In genomic region chrX:68839548-68840444, GRCm38 (mm10) we compare ENCODE assay signal across 9 mouse cellular contexts. TPM values are rescaled to one million over a fixed set of nuclear protein-coding genes. Genes with fewer than 3 reads are reported as not detected.
DNase-seq lines count a peak whose midpoint lies in the region; ATAC-seq and TF ChIP-seq lines count a peak whose summit lies in the region.
"Had no signal": no experiment of that assay in that cellular context is flagged by ENCODE, and none has a peak within 500 bp of the region (broad histone marks: within the 10 kb centered on the region; RNA-seq: fewer than 3 reads in every experiment).

No protein-coding gene starts in this region.

- WGBS in heart, postnatal 0 days: 21% methylated on average over 5 of the region's 5 CpGs
- WGBS in midbrain, embryonic 12.5 days: 33% methylated on average over 5 of the region's 5 CpGs
- 18% methylated on average over 5 of the region's 5 CpGs for WGBS in thymus, adult 2 months

- H3K9ac ChIP-seq in heart, postnatal 0 days (replicated peaks; ENCODE audit: low read depth, low read length): no peak overlapping the region
- H3K9ac ChIP-seq in CH12.LX (ENCODE audit: insufficient read depth, low read depth): no peak overlapping the region
- H3K9ac ChIP-seq in midbrain, embryonic 12.5 days (replicated peaks): no peak overlapping the region
- H3K9ac ChIP-seq: limb, embryonic 12.5 days had no signal

- TF ChIP-seq POLR2A in CH12.LX (IDR thresholded peaks at IDR 0.05; ENCODE audit: low read depth, low read length): no peak
- TF ChIP-seq POLR2A in thymus, adult 2 months (IDR thresholded peaks at IDR 0.05; ENCODE audit: control insufficient read depth, extremely low read depth, insufficient read depth, low read length, poor library complexity): no peak

- TF ChIP-seq CTCF in heart, postnatal 0 days (IDR thresholded peaks at IDR 0.05; ENCODE audit: low read depth): peak; percentile 52
- TF ChIP-seq CTCF in CH12.LX (conservative IDR thresholded peaks at IDR 0.05 in 1 of 2, IDR thresholded peaks at IDR 0.05 in 1 of 2; ENCODE audit: low read depth in 2 of 2, low read length in 2 of 2): peak in 1 of 2 experiments; percentile 31; a peak in 2 of 4 replicates
- TF ChIP-seq CTCF in thymus, adult 2 months (IDR thresholded peaks at IDR 0.05; ENCODE audit: borderline replicate concordance, control insufficient read depth, extremely low read depth, insufficient read depth, low read length, poor library complexity): no peak

- no peak overlapping the region for H3K4me3 ChIP-seq in heart, postnatal 0 days (ENCODE audit: low read depth, low read length)
- no peak overlapping the region for H3K4me3 ChIP-seq in CH12.LX (replicated peaks in 1 of 3; ENCODE audit: low read depth in 2 of 3, low read length in 2 of 3, poor library complexity in 1 of 3)
- H3K4me3 ChIP-seq in midbrain, embryonic 12.5 days: no peak overlapping the region
- no peak overlapping the region for H3K4me3 ChIP-seq in thymus, adult 2 months (ENCODE audit: control insufficient read depth, insufficient read depth, low read length)
- H3K4me3 ChIP-seq: limb, embryonic 12.5 days had no signal

- no peaks in the 10 kb centered on the region for H3K36me3 ChIP-seq in heart, postnatal 0 days (replicated peaks; ENCODE audit: control insufficient read depth, insufficient read depth, low read length)
- H3K36me3 ChIP-seq in CH12.LX (replicated peaks in 1 of 2; ENCODE audit: control insufficient read depth in 1 of 2, insufficient read depth in 1 of 2, low read length in 1 of 2): no peaks in the 10 kb centered on the region
- no peaks in the 10 kb centered on the region for H3K36me3 ChIP-seq in midbrain, embryonic 12.5 days
- no peaks in the 10 kb centered on the region for H3K36me3 ChIP-seq in thymus, adult 2 months (ENCODE audit: control insufficient read depth, insufficient read depth, low read length)
- H3K36me3 ChIP-seq: limb, embryonic 12.5 days had no signal

- intact Hi-C loops in heart, postnatal 36 days (cut with DNase I): no loop called here

- peak; percentile 49 for TF ChIP-seq RAD21 in CH12.LX (IDR thresholded peaks at IDR 0.05; ENCODE audit: low read depth, low read length)

- no peaks in the 10 kb centered on the region for H3K27me3 ChIP-seq in heart, postnatal 0 days (ENCODE audit: control insufficient read depth, insufficient read depth, low read length)
- H3K27me3 ChIP-seq in CH12.LX (replicated peaks): no peaks in the 10 kb centered on the region
- H3K27me3 ChIP-seq in midbrain, embryonic 12.5 days: no peaks in the 10 kb centered on the region
- H3K27me3 ChIP-seq in thymus, adult 2 months (ENCODE audit: control insufficient read depth, insufficient read depth, low read length): no peaks in the 10 kb centered on the region
- H3K27me3 ChIP-seq: limb, embryonic 12.5 days had no signal

- H3K79me2 ChIP-seq in CH12.LX (replicated peaks; ENCODE audit: control insufficient read depth, extremely low read depth, insufficient read depth, poor library complexity, severe bottlenecking): no peaks in the 10 kb centered on the region

- no peak overlapping the region for H3K4me2 ChIP-seq in heart, postnatal 0 days (ENCODE audit: low read depth, low read length)
- no peak overlapping the region for H3K4me2 ChIP-seq in CH12.LX (ENCODE audit: insufficient read depth, low read depth, poor library complexity, severe bottlenecking)
- H3K4me2 ChIP-seq in midbrain, embryonic 12.5 days (replicated peaks): no peak overlapping the region
- H3K4me2 ChIP-seq: limb, embryonic 12.5 days had no signal

- no peaks in the 10 kb centered on the region for H3K4me1 ChIP-seq in heart, postnatal 0 days (ENCODE audit: control insufficient read depth, insufficient read depth)
- no peaks in the 10 kb centered on the region for H3K4me1 ChIP-seq in CH12.LX (ENCODE audit: control insufficient read depth in 1 of 2, insufficient read depth in 2 of 2)
- H3K4me1 ChIP-seq in midbrain, embryonic 12.5 days: no peaks in the 10 kb centered on the region
- no peaks in the 10 kb centered on the region for H3K4me1 ChIP-seq in thymus, adult 2 months (replicated peaks; ENCODE audit: control insufficient read depth, insufficient read depth, low read length)
- H3K4me1 ChIP-seq: limb, embryonic 12.5 days had no signal

- dilution Hi-C loops in CH12.LX (cut with MboI; ENCODE audit: extremely low pct_ligation_motif_present, extremely low pct_unique_long_range_greater_than_20kb, low sequenced_read_pairs): no loop called here

- TF ChIP-seq EP300 in heart, postnatal 0 days (IDR thresholded peaks at IDR 0.05; ENCODE audit: low read depth): no peak
- no peak for TF ChIP-seq EP300 in CH12.LX (IDR thresholded peaks at IDR 0.05; ENCODE audit: low read length)

- DNase-seq in heart, postnatal 0 days (ENCODE audit: low spot score): no peak
- DNase-seq in heart, postnatal 36 days: no peak
- peak; percentile 17 for DNase-seq in CH12.LX (ENCODE audit: extremely low read depth)
- peak; percentile 41 for DNase-seq in embryo, embryonic 10 days (ENCODE audit: low spot score)
- DNase-seq in thymus, adult 2 months: no peak
- DNase-seq in c-Kit-positive CD71-positive TER-119-positive erythroid progenitor cells, embryonic 14.5 days (ENCODE audit: low spot score): no peak

- ATAC-seq in heart, postnatal 0 days (ENCODE audit: insufficient read depth, low read depth): no peak
- peak; percentile 63; the same call in 1 of the 2 replicates for ATAC-seq in midbrain, embryonic 12.5 days (ENCODE audit: low FRiP score, low read depth)
- no peak for ATAC-seq in granulocyte monocyte progenitor cell, adult 5-6 weeks (replicated peaks; ENCODE audit: poor library complexity, severe bottlenecking)

- H3K27ac ChIP-seq in heart, postnatal 0 days (ENCODE audit: low read depth): no peak overlapping the region
- H3K27ac ChIP-seq in CH12.LX (ENCODE audit: insufficient read depth, low read depth): no peak overlapping the region
- H3K27ac ChIP-seq in midbrain, embryonic 12.5 days (replicated peaks): no peak overlapping the region
- no peak overlapping the region for H3K27ac ChIP-seq in thymus, adult 2 months (ENCODE audit: control insufficient read depth, insufficient read depth, low read length)
- H3K27ac ChIP-seq: limb, embryonic 12.5 days had no signal

- H3K9me3 ChIP-seq in heart, postnatal 0 days (replicated peaks; ENCODE audit: control insufficient read depth, low read length): no peaks in the 10 kb centered on the region
- H3K9me3 ChIP-seq in CH12.LX (replicated peaks; ENCODE audit: low read length): no peaks in the 10 kb centered on the region
- H3K9me3 ChIP-seq in midbrain, embryonic 12.5 days: no peaks in the 10 kb centered on the region
- H3K9me3 ChIP-seq: limb, embryonic 12.5 days had no signal

- in situ Hi-C loops in CH12.LX (cut with MboI; ENCODE audit: low pct_ligation_motif_present, low pct_unique_long_range_greater_than_20kb, low sequenced_read_pairs): no loop called here

TF ChIP-seq in CH12.LX, 34 proteins besides CTCF, POLR2A, EP300 and RAD21:
- TF ChIP-seq CHD1 (IDR thresholded peaks at IDR 0.05; ENCODE audit: low read depth, low read length): no peak
- no peak for TF ChIP-seq ZKSCAN1 (IDR thresholded peaks at IDR 0.05; ENCODE audit: borderline replicate concordance, low read depth, low read length)
- no peak for TF ChIP-seq USF2 (conservative IDR thresholded peaks at IDR 0.05; ENCODE audit: low read depth, low read length)
- no peak for TF ChIP-seq TBP (conservative IDR thresholded peaks at IDR 0.05; ENCODE audit: low read depth, low read length)
- no peak for TF ChIP-seq E2F4 (IDR thresholded peaks at IDR 0.05; ENCODE audit: insufficient replicate concordance, low read depth, low read length)
- TF ChIP-seq MXI1 (IDR thresholded peaks at IDR 0.05; ENCODE audit: low read depth, low read length): no peak
- TF ChIP-seq MYC (IDR thresholded peaks at IDR 0.05; ENCODE audit: low read depth, low read length): no peak
- no peak for TF ChIP-seq KAT2A (IDR thresholded peaks at IDR 0.05; ENCODE audit: insufficient replicate concordance, low read length)
- no peak for TF ChIP-seq ZNF384 (IDR thresholded peaks at IDR 0.05; ENCODE audit: low read depth, low read length)
- TF ChIP-seq RCOR1 (conservative IDR thresholded peaks at IDR 0.05; ENCODE audit: low read depth, low read length): no peak
- TF ChIP-seq MAX (IDR thresholded peaks at IDR 0.05; ENCODE audit: low read length): no peak
- no peak for TF ChIP-seq MEF2A (IDR thresholded peaks at IDR 0.05; ENCODE audit: borderline replicate concordance, low read depth, low read length)
- TF ChIP-seq USF1 (IDR thresholded peaks at IDR 0.05; ENCODE audit: low read depth, low read length): no peak

RNA-seq across cellular contexts. Expression of gene Gm14698, which starts 18.9 kb away (rescaled TPM):
- total RNA-seq in heart, postnatal 0 days (2014; rRNA removed; ENCODE audit: low replicate concordance): 3.4 and 6.7 TPM in 2 replicates
- 3.3 and 3.6 TPM in 2 replicates for polyA plus RNA-seq in heart, postnatal 0 days (2015; fragmentation: Nextera tagmentation; extraction: Ambion mirVana)
- 1 to 10 TPM; 1.5 to 1.8 TPM for total RNA-seq in heart, postnatal 36 days (2021)
- total RNA-seq in CH12.LX (2012; rRNA removed) (0.55 and 0.59 TPM in 2 replicates), CH12.LX (2014; rRNA removed) (5.6 and 6.5 TPM in 2 replicates)
- polyA plus RNA-seq in CH12.LX (2012; ENCODE audit: insufficient read length, low read depth): 8.1 and 13.9 TPM in 2 replicates
- 2.6 and 3.1 TPM in 2 replicates for polyA plus RNA-seq in midbrain, embryonic 12.5 days (2016; fragmentation: Nextera tagmentation; extraction: Ambion mirVana)
- polyA plus RNA-seq in thymus, adult 2 months (2012; rRNA removed): 0.50 and 1.2 TPM in 2 replicates
- 4.0 and 8.0 TPM in 2 replicates for total RNA-seq in granulocyte monocyte progenitor cell, adult 5-6 weeks (2014; fragmentation: Nextera tagmentation)
- 2.3 and 5.1 TPM in 2 replicates for total RNA-seq in granulocyte monocyte progenitor cell, adult 5-6 weeks (2017)

RNA-seq across cellular contexts. Expression of gene Gm6812, which starts 53.1 kb away (rescaled TPM):
- total RNA-seq in heart, postnatal 0 days (2014; rRNA removed; ENCODE audit: low replicate concordance): not detected in 2 replicates
- polyA plus RNA-seq in heart, postnatal 0 days (2015; fragmentation: Nextera tagmentation; extraction: Ambion mirVana): not detected in 2 replicates
- total RNA-seq in heart, postnatal 36 days (2021): not detected
- total RNA-seq in CH12.LX (2012; rRNA removed) (not detected in 2 replicates), CH12.LX (2014; rRNA removed) (not detected in 2 replicates)
- not detected in 2 replicates for polyA plus RNA-seq in CH12.LX (2012; ENCODE audit: insufficient read length, low read depth)
- polyA plus RNA-seq in midbrain, embryonic 12.5 days (2016; fragmentation: Nextera tagmentation; extraction: Ambion mirVana): not detected in 2 replicates
- polyA plus RNA-seq in thymus, adult 2 months (2012; rRNA removed): not detected in 2 replicates
- total RNA-seq in granulocyte monocyte progenitor cell, adult 5-6 weeks (2014; fragmentation: Nextera tagmentation): not detected in 2 replicates
- not detected in 2 replicates for total RNA-seq in granulocyte monocyte progenitor cell, adult 5-6 weeks (2017)
- polyA plus RNA-seq: limb, embryonic 12.5 days had no signal

Comparison
In these comparisons a context has a peak if more than half of its experiments do, and no peak if none do; other contexts are left out.
1. DNase-seq: peak in CH12.LX (single experiment) and embryo, embryonic 10 days (single experiment); none in heart, postnatal 0 days (single experiment), heart, postnatal 36 days (0 of 2), thymus, adult 2 months (single experiment) and c-Kit-positive CD71-positive TER-119-positive erythroid progenitor cells, embryonic 14.5 days (single experiment).